Mouse (Mus musculus): Measurements from ENCODE around the gene Prrt3. TPM values are rescaled to one million over a fixed set of nuclear protein-coding genes. Genes with fewer than 3 reads are reported as not detected.

Gene Prrt3
- total RNA-seq, 2 experiments from 2014 or later: not detected

DNA sequence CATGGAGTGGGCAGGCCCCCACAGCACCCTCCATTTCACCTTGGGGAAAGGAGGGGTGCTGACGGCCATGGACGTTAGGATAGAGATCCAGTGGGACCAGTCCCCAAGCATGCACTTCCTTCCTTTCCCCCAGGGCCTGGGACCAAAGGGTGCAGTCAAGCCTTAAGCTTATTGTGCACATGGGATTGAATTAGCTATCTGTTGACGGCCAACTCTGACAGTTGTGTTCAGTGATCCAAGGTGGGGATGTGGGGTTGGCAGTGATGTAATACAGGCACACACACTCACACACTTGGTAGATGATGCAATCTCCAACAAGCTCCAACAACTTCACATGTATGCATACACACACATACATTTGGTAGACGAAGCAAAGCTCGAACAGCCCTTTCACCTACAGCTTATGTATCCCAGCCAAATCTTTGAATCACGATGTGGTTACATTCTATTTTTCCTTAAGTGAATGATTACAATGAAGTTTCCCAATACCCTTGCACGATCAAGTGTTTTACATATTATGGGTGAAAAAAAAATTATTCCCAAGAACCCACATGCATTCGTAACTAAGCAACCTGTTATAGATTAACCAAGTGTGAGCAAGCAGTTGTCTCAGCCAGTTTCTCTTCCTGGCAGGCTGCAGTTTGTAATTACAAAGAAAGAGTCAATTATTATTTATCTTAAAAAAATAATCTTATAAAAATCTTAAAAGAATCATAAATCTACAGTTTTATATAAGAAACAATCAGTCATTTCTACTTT lies 57.3 kb downstream of the Prrt3 start:
- no peak for DNase-seq

Small RNA genes within 50 kb of the gene (microRNA-seq; reads per million reads assigned to microRNA genes)
- gene Gm23365: 0 reads per million in 2 experiments

Other genes starting within 250 kb of the Prrt3 start
- gene Cpne9, start 219.6 kb downstream of the Prrt3 start, total RNA-seq (2021): not detected
- gene Brpf1, start 194.8 kb downstream of the Prrt3 start, total RNA-seq (2021): 10 to 100 TPM; 12.3 to 12.4 TPM
- gene Ogg1, start 175.0 kb downstream of the Prrt3 start, total RNA-seq (2021): 1 to 10 TPM; 4.5 to 6.9 TPM
- gene Camk1, start 157.9 kb downstream of the Prrt3 start, total RNA-seq (2021): 10 to 100 TPM; 64.2 to 68.3 TPM
- 10 to 100 TPM; 24.9 to 28.1 TPM for gene Tada3, start 124.0 kb downstream of the Prrt3 start, total RNA-seq (2021)
- gene Arpc4, start 123.8 kb downstream of the Prrt3 start, total RNA-seq (2021): 10 to 100 TPM; 63.3 to 66.7 TPM
- gene Ttll3, start 112.7 kb downstream of the Prrt3 start, total RNA-seq (2021): 1 to 10 TPM in 1 of 2 experiments, under 1 TPM in 1; 0.77 to 1.3 TPM
- 10 to 100 TPM; 11.3 to 13.0 TPM for gene Rpusd3, start 82.6 kb downstream of the Prrt3 start, total RNA-seq (2021)
- gene Cidec, start 66.2 kb downstream of the Prrt3 start, total RNA-seq (2021): 10 to 100 TPM in 1 of 2 experiments, 1 to 10 TPM in 1; 6.7 to 53.2 TPM
- gene Jagn1, start 59.4 kb downstream of the Prrt3 start, total RNA-seq (2021): 10 to 100 TPM; 20.8 to 22.8 TPM
- 1 to 10 TPM in 1 of 2 experiments, under 1 TPM in 1; 0.69 to 1.2 TPM for gene Il17re, start 43.4 kb downstream of the Prrt3 start, total RNA-seq (2021)
- 1 to 10 TPM; 6.3 to 7.2 TPM for gene Il17rc, start 30.5 kb downstream of the Prrt3 start, total RNA-seq (2021)
- gene Creld1, start 18.6 kb downstream of the Prrt3 start, total RNA-seq (2021): 10 to 100 TPM; 47.6 to 55.7 TPM
- gene Emc3, start 29.7 kb upstream of the Prrt3 start, total RNA-seq (2021): 10 to 100 TPM; 57.9 to 61.2 TPM
- under 1 TPM; 0.10 to 0.33 TPM for gene Fancd2, start 29.8 kb upstream of the Prrt3 start, total RNA-seq (2021)
- not detected for gene Fancd2os, start 98.8 kb upstream of the Prrt3 start, total RNA-seq (2021)
- 10 to 100 TPM; 77.1 to 77.6 TPM for gene Brk1, start 102.8 kb upstream of the Prrt3 start, total RNA-seq (2021)
- gene Vhl, start 122.0 kb upstream of the Prrt3 start, total RNA-seq (2021): 10 to 100 TPM in 1 of 2 experiments, 1 to 10 TPM in 1; 9.3 to 11.1 TPM
- gene Irak2, start 136.5 kb upstream of the Prrt3 start, total RNA-seq (2021): 10 to 100 TPM; 14.2 to 17.8 TPM
- gene Tatdn2, start 195.1 kb upstream of the Prrt3 start, total RNA-seq (2021): 10 to 100 TPM; 64.5 to 67.4 TPM
- not detected for gene Ghrl, start 217.9 kb upstream of the Prrt3 start, total RNA-seq (2021)
- gene Sec13, start 238.8 kb upstream of the Prrt3 start, total RNA-seq (2021): 10 to 100 TPM; 63.7 to 64.6 TPM

All from heart, adult 18-20 months (tissue).